Mouse (Mus musculus): ENCODE data around the gene Ap3b1.

- TF ChIP-seq CTCF (IDR thresholded peaks at IDR 0.05) = no peak
- no peak for TF ChIP-seq POLR2A (IDR thresholded peaks at IDR 0.05; ENCODE audit: insufficient read depth, low read depth, low read length)
- TF ChIP-seq EP300 (IDR thresholded peaks at IDR 0.05; ENCODE audit: insufficient read depth, low read depth, low read length) = no peak
These were observed 164.5 kb downstream of the Ap3b1 start for GRCm38 (mm10) chr13:94523213-94523612.

All from heart, adult 2 months (tissue).